Mouse (Mus musculus): ENCODE measurements around the gene Vps16. TPM values are rescaled to one million over a fixed set of nuclear protein-coding genes. Genes with fewer than 3 reads are reported as not detected.

Gene Vps16
- total RNA-seq, 4 experiments from 2014 or later = 67.2 to 90.4 (median 76.7) TPM

- no peak for DNase-seq (ENCODE audit: low spot score in 2 of 2)
Measured at GRCm38 (mm10) chr2:130421781-130422620, 2.1 kb upstream of the Vps16 start.

DNA sequence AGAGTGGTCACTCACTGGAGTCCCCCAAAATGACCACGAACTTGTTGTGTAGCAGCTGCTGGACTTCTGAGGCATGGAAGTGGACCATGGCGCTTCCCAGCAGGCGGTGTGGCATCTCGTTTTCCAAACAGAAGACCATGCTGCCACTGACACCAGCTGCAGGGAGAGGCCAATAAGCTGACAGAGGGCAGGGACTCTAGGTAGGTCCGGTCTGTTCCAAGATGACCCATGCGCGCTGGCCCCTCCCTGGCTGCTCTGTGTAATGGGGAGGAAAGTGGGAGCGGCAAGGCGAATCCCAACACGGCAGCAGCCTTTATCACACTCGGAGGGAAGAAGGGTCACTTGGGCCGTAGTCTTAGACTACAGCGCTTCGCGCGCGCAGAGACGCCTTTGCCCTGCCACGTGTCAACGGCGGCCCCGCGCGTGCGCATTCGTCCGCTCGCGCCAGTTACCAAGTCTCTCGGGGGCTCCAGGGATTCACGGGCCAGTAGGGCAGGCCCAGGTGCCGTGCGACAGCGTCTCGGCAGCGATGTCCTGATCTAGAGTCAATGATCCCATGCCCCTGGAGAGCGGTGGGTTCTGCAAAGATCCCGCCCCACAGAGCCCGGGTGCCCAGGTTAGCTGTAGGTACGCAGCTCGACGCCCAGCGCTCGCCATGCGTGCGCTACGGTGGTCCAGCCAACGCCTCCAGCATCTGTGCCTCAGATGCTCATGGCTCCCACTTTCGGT, 578 bp upstream of the Vps16 start:
- DNase-seq (ENCODE audit: low spot score in 2 of 2) = peak; percentile 70 to 72

- DNase-seq (ENCODE audit: low spot score in 2 of 2) = no peak
Measured at GRCm38 (mm10) chr2:130425112-130425511, 973 bp downstream of the Vps16 start.

DNA sequence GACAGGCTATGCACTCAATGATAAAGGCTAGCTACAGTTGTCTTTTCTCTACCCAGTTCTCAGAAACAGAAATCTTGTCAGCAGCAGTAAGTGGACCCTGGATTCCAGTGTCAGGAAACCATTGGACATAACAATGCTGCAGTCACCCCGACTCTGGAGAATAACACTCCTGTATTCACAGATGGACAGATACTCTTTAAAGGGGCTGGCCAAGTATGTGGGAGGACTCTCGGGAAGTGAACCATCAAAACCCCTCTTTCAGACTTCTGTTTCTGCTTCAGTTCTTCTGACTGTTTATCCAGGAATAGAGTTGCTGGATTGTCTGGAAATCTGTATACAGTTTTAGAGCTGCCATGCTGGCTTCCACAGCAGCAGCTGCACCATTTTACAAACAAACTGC, 5.7 kb downstream of the Vps16 start:
- no peak for DNase-seq (ENCODE audit: low spot score in 2 of 2)

GRCm38 (mm10) chr2:130430484-130430883, 6.3 kb downstream of the Vps16 start:
- DNase-seq (ENCODE audit: low spot score in 2 of 2) = no peak

GRCm38 (mm10) chr2:130432157-130432556, 8.0 kb downstream of the Vps16 start:
- DNase-seq (ENCODE audit: low spot score in 2 of 2) = no peak

- DNase-seq (ENCODE audit: low spot score in 2 of 2) = no peak
Measured at GRCm38 (mm10) chr2:130433152-130433551, 9.0 kb downstream of the Vps16 start.

- no peak for DNase-seq (ENCODE audit: low spot score in 2 of 2)
Measured at GRCm38 (mm10) chr2:130436769-130437168, 12.6 kb downstream of the Vps16 start.

DNA sequence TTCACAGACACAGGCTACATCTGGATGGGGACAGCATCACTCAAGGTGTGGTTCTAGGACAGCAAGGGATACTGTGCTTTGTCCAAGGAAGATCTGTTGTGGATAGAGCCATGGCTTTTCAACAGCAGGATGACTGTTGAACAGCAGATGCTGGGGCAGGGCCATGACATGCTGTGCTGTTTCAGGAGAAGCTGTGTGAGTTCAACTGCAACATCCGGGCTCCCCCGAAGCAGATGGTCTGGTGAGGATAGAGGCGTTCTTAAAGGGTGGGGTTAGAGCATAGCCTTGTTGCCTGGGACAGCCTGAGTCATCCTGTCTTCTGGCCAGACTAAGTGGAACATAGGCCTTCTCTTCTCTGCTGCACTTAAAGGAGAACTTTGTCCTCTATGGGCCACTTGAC, 14.7 kb downstream of the Vps16 start:
- DNase-seq (ENCODE audit: low spot score in 2 of 2) = no peak

DNA sequence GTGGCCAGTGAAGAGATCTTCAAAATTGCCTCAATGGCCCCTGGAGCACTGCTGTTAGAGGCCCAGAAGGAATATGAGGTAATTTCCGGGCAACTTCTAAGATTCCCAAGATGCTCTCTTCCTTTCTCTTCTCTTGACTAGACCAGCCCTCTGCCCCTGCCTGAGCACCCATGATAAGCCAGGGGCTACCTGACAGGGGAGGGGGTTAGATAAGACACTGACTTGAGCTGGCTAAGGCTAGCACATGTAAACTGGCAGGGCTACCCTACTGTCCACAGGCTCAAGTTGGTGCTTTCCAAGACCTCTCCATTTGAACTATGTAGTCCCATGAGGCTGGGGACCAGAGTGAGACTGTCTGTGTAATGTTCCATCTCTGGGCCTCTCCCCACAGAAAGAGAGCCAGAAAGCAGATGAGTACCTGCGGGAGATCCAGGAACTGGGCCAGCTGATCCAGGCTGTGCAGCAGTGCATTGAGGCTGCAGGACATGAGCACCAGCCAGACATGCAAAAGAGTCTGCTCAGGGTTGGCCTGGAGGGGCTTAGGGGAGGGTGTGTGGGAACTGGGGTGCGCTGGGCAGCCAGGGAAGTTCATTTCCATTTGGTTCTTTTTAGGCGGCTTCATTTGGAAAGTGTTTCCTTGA, 15.8 kb downstream of the Vps16 start:
- DNase-seq (ENCODE audit: low spot score in 2 of 2) = no peak

GRCm38 (mm10) chr2:130442162-130442561, 18.0 kb downstream of the Vps16 start:
- no peak for DNase-seq (ENCODE audit: low spot score in 2 of 2)

DNA sequence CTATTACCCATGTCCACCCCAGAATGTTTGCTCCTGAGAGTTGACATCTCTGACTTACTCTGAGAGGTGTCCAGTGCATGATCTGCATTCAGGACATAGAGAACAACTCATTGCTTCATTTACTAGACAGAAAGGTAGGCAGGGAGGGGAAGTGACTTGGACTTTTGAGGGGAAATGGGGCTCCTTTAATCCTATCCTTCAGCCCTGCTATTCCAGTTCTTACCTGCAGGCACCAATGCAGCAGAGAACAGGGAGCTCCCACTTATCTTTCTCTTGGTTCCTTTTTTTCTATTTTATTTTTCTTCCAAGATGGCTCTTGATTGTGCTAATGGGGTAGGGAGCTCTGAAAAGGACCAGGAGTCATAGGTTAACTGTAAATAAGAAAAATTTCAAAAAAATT, 24.3 kb downstream of the Vps16 start:
- no peak for DNase-seq (ENCODE audit: low spot score in 2 of 2)

GRCm38 (mm10) chr2:130449021-130449793, 25.1 kb downstream of the Vps16 start:
- no peak for DNase-seq (ENCODE audit: low spot score in 2 of 2)

DNA sequence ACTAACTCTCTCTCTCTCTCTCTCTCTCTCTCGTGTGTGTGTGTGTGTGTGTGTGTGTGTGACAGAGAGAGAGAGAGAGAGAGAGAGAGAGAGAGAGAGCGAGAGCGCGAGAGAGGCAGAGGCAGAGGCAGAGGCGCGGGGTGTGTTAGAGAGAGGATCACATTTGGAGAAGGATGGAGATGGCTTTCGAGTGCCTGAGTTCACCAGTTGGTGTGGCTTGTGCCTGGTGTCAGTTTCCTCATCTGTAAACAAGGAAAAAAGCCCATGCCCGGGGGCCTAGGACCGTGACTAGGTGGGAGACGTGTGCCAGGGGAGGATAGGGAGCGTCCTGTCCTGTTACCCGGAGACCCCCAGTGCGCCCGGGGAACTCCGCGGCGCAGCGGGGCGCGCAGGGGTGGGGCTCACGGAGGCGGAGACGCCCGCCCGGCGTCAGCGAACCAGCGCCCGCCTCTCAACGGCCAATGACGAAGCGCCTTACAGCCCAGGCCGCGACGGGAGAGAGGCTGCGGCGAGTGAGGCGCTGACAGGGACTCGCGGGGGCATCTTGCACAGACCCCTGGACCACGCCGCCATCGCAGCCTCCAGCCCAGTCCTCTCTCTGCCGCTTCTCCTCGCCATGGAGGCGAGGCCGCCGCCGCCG, 25.8 kb downstream of the Vps16 start, which contains the start of gene Ptpra:
Gene Ptpra, plus strand, starts transcription at position 485 of the 640 bp plus-strand sequence.
- peak; percentile 87 to 92 for DNase-seq (ENCODE audit: low spot score in 2 of 2)

DNA sequence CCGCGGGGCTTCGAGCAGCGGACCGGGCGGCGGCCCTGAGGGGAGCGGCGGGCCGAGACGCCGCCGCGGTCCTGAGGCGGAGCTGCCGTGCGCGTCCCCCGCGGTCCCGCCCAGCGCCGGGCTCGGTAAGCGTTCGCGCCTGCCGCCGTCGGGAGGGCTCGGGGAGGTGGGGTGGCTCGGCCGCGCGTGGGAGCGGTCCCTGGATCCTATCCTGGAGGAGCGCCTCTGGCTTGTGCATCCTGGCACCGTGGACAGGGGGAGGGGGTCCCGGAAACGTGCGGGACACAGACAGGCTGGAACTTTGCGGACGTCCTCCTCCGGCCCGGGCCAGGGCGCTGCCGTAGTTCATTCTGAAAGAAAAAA, 26.3 kb downstream of the Vps16 start:
- peak; percentile 58 to 72 for DNase-seq (ENCODE audit: low spot score in 2 of 2)

- no peak for DNase-seq (ENCODE audit: low spot score in 2 of 2)
Measured at GRCm38 (mm10) chr2:130451086-130451726, 27.1 kb downstream of the Vps16 start.

DNA sequence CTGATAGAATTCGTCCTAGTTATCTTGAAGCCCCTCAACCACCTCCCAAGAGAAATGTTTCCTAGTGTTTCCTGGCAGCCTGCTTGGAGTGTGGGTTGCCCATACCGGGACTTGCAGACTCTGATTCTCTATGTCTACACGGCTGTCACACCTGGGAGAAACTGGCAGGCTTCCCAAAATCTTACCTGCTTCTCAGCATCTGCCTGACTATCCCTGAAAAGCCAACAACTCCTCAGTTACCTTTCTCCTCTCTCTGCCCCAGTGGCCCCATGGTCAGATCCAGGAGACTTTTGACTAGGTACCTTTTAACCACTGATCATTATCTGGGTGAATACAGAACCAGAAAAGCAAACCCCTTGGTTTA, 27.6 kb downstream of the Vps16 start:
- DNase-seq (ENCODE audit: low spot score in 2 of 2) = no peak

DNA sequence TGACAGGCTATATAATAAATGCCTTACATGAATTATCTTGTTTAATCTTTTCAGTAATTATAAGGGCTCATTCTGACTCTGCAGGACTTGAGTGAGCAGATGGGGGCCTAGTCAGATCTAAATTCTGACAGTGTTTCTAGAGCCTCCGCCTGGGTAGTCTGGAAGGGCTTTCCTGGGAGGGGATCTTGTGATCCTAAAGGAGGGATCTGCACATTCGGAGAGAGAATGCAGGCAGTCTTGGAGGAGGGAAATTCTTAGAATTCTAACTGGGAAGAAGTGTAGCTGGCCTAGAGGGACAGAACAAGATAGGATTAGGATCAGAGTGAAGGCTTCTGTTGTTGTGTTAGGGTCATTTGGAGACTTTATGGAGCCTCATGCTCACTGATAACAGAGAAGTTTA, 28.1 kb downstream of the Vps16 start:
- DNase-seq (ENCODE audit: low spot score in 2 of 2) = no peak

- no peak for DNase-seq (ENCODE audit: low spot score in 2 of 2)
Measured at GRCm38 (mm10) chr2:130453421-130453820, 29.3 kb downstream of the Vps16 start.

- no peak for DNase-seq (ENCODE audit: low spot score in 2 of 2)
Measured at GRCm38 (mm10) chr2:130454748-130455370, 30.7 kb downstream of the Vps16 start.

Measured in left cerebral cortex, adult 8-10 months (tissue).